In genomic region chr4:130694982-130695381, GRCm38 (mm10) we compare ENCODE assay signal across 23 mouse cellular contexts. TPM values are rescaled to one million over a fixed set of nuclear protein-coding genes. Genes with fewer than 3 reads are reported as not detected.
DNase-seq lines count a peak whose midpoint lies in the region; ATAC-seq and TF ChIP-seq lines count a peak whose summit lies in the region.
"Had no signal": no experiment of that assay in that cellular context is flagged by ENCODE, and none has a peak within 500 bp of the region (broad histone marks: within the 10 kb centered on the region; RNA-seq: fewer than 3 reads in every experiment).

No protein-coding gene starts in this region.

- H3K9me3 ChIP-seq in heart, embryonic 12.5 days (replicated peaks) = no peaks in the 10 kb centered on the region
- H3K9me3 ChIP-seq in ES-Bruce4 (replicated peaks; ENCODE audit: control insufficient read depth, insufficient read depth, low read length, poor library complexity, severe bottlenecking) = no peaks in the 10 kb centered on the region
- H3K9me3 ChIP-seq in liver, embryonic 15.5 days (replicated peaks) = no peaks in the 10 kb centered on the region
- H3K9me3 ChIP-seq: embryonic facial prominence, embryonic 10.5 days; hindbrain, embryonic 10.5 days; kidney, embryonic 15.5 days; limb, embryonic 13.5 days; midbrain, embryonic 12.5 days; neural tube, embryonic 15.5 days had no signal

- no peaks in the 10 kb centered on the region for H3K27me3 ChIP-seq in heart, embryonic 12.5 days (replicated peaks)
- no peaks in the 10 kb centered on the region for H3K27me3 ChIP-seq in ES-Bruce4 (ENCODE audit: control insufficient read depth, insufficient read depth, low read length, poor library complexity, severe bottlenecking)
- no peaks in the 10 kb centered on the region for H3K27me3 ChIP-seq in liver, embryonic 15.5 days
- H3K27me3 ChIP-seq: kidney, embryonic 15.5 days; limb, embryonic 13.5 days; midbrain, embryonic 12.5 days; neural tube, embryonic 15.5 days had no signal

- no peak for TF ChIP-seq EP300 in ES-Bruce4 (IDR thresholded peaks at IDR 0.05; ENCODE audit: insufficient read depth, low read depth, low read length)

- H3K4me3 ChIP-seq in heart, embryonic 12.5 days = no peak overlapping the region
- no peak overlapping the region for H3K4me3 ChIP-seq in ES-Bruce4 (ENCODE audit: low read depth, low read length)
- H3K4me3 ChIP-seq in liver, embryonic 15.5 days (replicated peaks) = no peak overlapping the region
- H3K4me3 ChIP-seq: embryonic facial prominence, embryonic 10.5 days; hindbrain, embryonic 10.5 days; kidney, embryonic 15.5 days; limb, embryonic 13.5 days; midbrain, embryonic 12.5 days; neural tube, embryonic 15.5 days had no signal

- H3K9ac ChIP-seq in heart, embryonic 12.5 days = no peak overlapping the region
- H3K9ac ChIP-seq in ES-Bruce4 (ENCODE audit: low read depth, poor library complexity, severe bottlenecking) = no peak overlapping the region; the same call in 1 of the 2 replicates
- no peak overlapping the region for H3K9ac ChIP-seq in liver, embryonic 15.5 days
- H3K9ac ChIP-seq: kidney, embryonic 15.5 days; limb, embryonic 13.5 days; lung, embryonic 14.5 days; midbrain, embryonic 12.5 days; neural tube, embryonic 15.5 days had no signal

- no peak overlapping the region for H3K27ac ChIP-seq in heart, embryonic 12.5 days (ENCODE audit: poor library complexity, severe bottlenecking)
- H3K27ac ChIP-seq in ES-Bruce4 (ENCODE audit: insufficient read depth, low read length) = peak overlapping the region; percentile 74
- H3K27ac ChIP-seq in liver, embryonic 15.5 days (replicated peaks) = peak overlapping the region; percentile 58
- H3K27ac ChIP-seq: embryonic facial prominence, embryonic 10.5 days; hindbrain, embryonic 10.5 days; kidney, embryonic 15.5 days; limb, embryonic 13.5 days; midbrain, embryonic 12.5 days; neural tube, embryonic 15.5 days; stomach, postnatal 0 days had no signal

- peaks cover 25% of the 10 kb centered on the region for H3K36me3 ChIP-seq in heart, embryonic 12.5 days
- H3K36me3 ChIP-seq in ES-Bruce4 (ENCODE audit: control insufficient read depth, insufficient read depth, low read length, poor library complexity, severe bottlenecking) = peaks cover 36% of the 10 kb centered on the region
- peaks cover 60% of the 10 kb centered on the region for H3K36me3 ChIP-seq in liver, embryonic 15.5 days (replicated peaks)

- no peak for TF ChIP-seq POLR2A in ES-Bruce4 (IDR thresholded peaks at IDR 0.05; ENCODE audit: insufficient read depth, low read length)

- peak; percentile 80 for ATAC-seq in heart, embryonic 12.5 days (ENCODE audit: insufficient number of reproducible peaks, low FRiP score)
- peak; percentile 73 for ATAC-seq in erythroblast, adult 5-6 weeks (replicated peaks; ENCODE audit: low FRiP score, poor library complexity, severe bottlenecking)
- peak; percentile 70 for ATAC-seq in liver, embryonic 15.5 days (ENCODE audit: insufficient read depth)
- ATAC-seq: intestine, postnatal 0 days had no signal

- TF ChIP-seq CTCF in ES-Bruce4 (IDR thresholded peaks at IDR 0.05; ENCODE audit: low read depth, low read length) = no peak

- 92% methylated on average over 3 of the region's 3 CpGs for WGBS in heart, embryonic 12.5 days
- WGBS in liver, embryonic 15.5 days (ENCODE audit: insufficient replicate concordance) = 82% methylated on average over 3 of the region's 3 CpGs

- no peak overlapping the region for H3K4me2 ChIP-seq in heart, embryonic 12.5 days
- no peak overlapping the region for H3K4me2 ChIP-seq in liver, embryonic 15.5 days
- H3K4me2 ChIP-seq: kidney, embryonic 15.5 days; limb, embryonic 13.5 days; lung, embryonic 14.5 days; midbrain, embryonic 12.5 days; neural tube, embryonic 15.5 days had no signal

- no peak for DNase-seq in heart, adult 8-10 months (ENCODE audit: low spot score)
- no peak for DNase-seq in thymus, postnatal 0 days (ENCODE audit: low spot score)
- DNase-seq in urinary bladder, adult 2 months (ENCODE audit: low spot score) = no peak
- DNase-seq: adrenal gland, postnatal 14 days; cerebellum, adult 8-10 months; cerebellum, postnatal 36 days; gastrocnemius, postnatal 10 days; heart, postnatal 10 days; layer of hippocampus, adult 9-11 months; lung, embryonic 14.5 days; thymus, adult 2 months had no signal

- H3K4me1 ChIP-seq in heart, embryonic 12.5 days (replicated peaks) = peaks cover 27% of the 10 kb centered on the region
- peaks cover 8% of the 10 kb centered on the region for H3K4me1 ChIP-seq in ES-Bruce4 (ENCODE audit: control insufficient read depth, insufficient read depth, low read length)
- H3K4me1 ChIP-seq in liver, embryonic 15.5 days (replicated peaks) = peaks cover 59% of the 10 kb centered on the region
- H3K4me1 ChIP-seq: embryonic facial prominence, embryonic 10.5 days; hindbrain, embryonic 10.5 days; limb, embryonic 13.5 days had no signal

RNA-seq across cellular contexts. Expression of gene Pum1, which starts 31.9 kb away (rescaled TPM):
- polyA plus RNA-seq in heart, embryonic 12.5 days (2016; fragmentation: Nextera tagmentation; extraction: Ambion mirVana) = 68.7 and 70.2 TPM in 2 replicates
- total RNA-seq in heart, adult 8-10 months (2022) = 10 to 100 TPM; 53.7 to 65.4 (median 60.3) TPM
- polyA plus RNA-seq in ES-Bruce4 (2011; ENCODE audit: insufficient read depth, insufficient read length, low read depth, missing spikeins) = 111 and 125 TPM in 2 replicates
- 166 TPM in 2 replicates for total RNA-seq in erythroblast, adult 5-6 weeks (2015; ENCODE audit: low replicate concordance)
- total RNA-seq in erythroblast, adult 5-6 weeks (2017; ENCODE audit: low replicate concordance) = 245 and 256 TPM in 2 replicates
- 31.7 and 35.7 TPM in 2 replicates for polyA plus RNA-seq in liver, embryonic 15.5 days (2015; fragmentation: Nextera tagmentation; extraction: Ambion mirVana)
- polyA plus RNA-seq in thymus, postnatal 0 days (2015; fragmentation: Nextera tagmentation; extraction: Ambion mirVana) = 43.8 and 48.5 TPM in 2 replicates
- 36.8 and 39.9 TPM in 2 replicates for polyA plus RNA-seq in urinary bladder, adult 2 months (2012; rRNA removed)
